Mouse (Mus musculus): ENCODE measurements around the gene Lig1. TPM values are rescaled to one million over a fixed set of nuclear protein-coding genes. Genes with fewer than 3 reads are reported as not detected.

The Lig1 gene
- polyA plus RNA-seq, 1 experiment from 2014 or later: 41.7 TPM

Other genes with a start within 250 kb of the Lig1 start
- 170 and 175 TPM in 2 replicates for gene Chmp2a, start 242.5 kb upstream of the Lig1 start, polyA plus RNA-seq (2015; fragmentation: Nextera tagmentation; extraction: Ambion mirVana)
- 66.8 and 67.7 TPM in 2 replicates for gene Ube2m, start 239.0 kb upstream of the Lig1 start, polyA plus RNA-seq (2015; fragmentation: Nextera tagmentation; extraction: Ambion mirVana)
- 6.7 and 10.6 TPM in 2 replicates for gene Mzf1, start 222.5 kb upstream of the Lig1 start, polyA plus RNA-seq (2015; fragmentation: Nextera tagmentation; extraction: Ambion mirVana)
- gene Vmn1r85, start 182.1 kb upstream of the Lig1 start, polyA plus RNA-seq (2015; fragmentation: Nextera tagmentation; extraction: Ambion mirVana): 0.04 TPM in 2 replicates
- gene Vmn1r86, start 157.4 kb upstream of the Lig1 start, polyA plus RNA-seq (2015; fragmentation: Nextera tagmentation; extraction: Ambion mirVana): not detected in 2 replicates
- gene Vmn1r87, start 137.1 kb upstream of the Lig1 start, polyA plus RNA-seq (2015; fragmentation: Nextera tagmentation; extraction: Ambion mirVana): not detected in 2 replicates
- not detected in 2 replicates for gene Vmn1r88, start 117.7 kb upstream of the Lig1 start, polyA plus RNA-seq (2015; fragmentation: Nextera tagmentation; extraction: Ambion mirVana)
- not detected in 2 replicates for gene Vmn1r89, start 64.3 kb upstream of the Lig1 start, polyA plus RNA-seq (2015; fragmentation: Nextera tagmentation; extraction: Ambion mirVana)
- 13.9 and 18.6 TPM in 2 replicates for gene Zswim9, start 1.4 kb downstream of the Lig1 start, polyA plus RNA-seq (2015; fragmentation: Nextera tagmentation; extraction: Ambion mirVana)
- gene Pla2g4c, start 47.4 kb downstream of the Lig1 start, polyA plus RNA-seq (2015; fragmentation: Nextera tagmentation; extraction: Ambion mirVana): 0.51 and 0.80 TPM in 2 replicates
- 0.25 TPM in 1 of 2 replicates, not detected in the other for gene Cabp5, start 120.8 kb downstream of the Lig1 start, polyA plus RNA-seq (2015; fragmentation: Nextera tagmentation; extraction: Ambion mirVana)
- not detected in 2 replicates for gene Bsph1, start 173.6 kb downstream of the Lig1 start, polyA plus RNA-seq (2015; fragmentation: Nextera tagmentation; extraction: Ambion mirVana)

All from forebrain, embryonic 16.5 days (tissue).